Mouse (Mus musculus) heart, postnatal 0 days (tissue): ENCODE measurements around the gene Bbs9.

Source experiments
- CTCF ChIP-seq: IDR thresholded peaks from 2 replicates; pipeline ENCODE4 v1.5.1; 2016; ENCODE audit warnings: antibody characterized with exemption, control low read depth, low read depth
- EP300 ChIP-seq: IDR thresholded peaks from 2 replicates; pipeline ENCODE4 v1.6.1; 2016; ENCODE audit warnings: antibody characterized with exemption, low read depth

DNA sequence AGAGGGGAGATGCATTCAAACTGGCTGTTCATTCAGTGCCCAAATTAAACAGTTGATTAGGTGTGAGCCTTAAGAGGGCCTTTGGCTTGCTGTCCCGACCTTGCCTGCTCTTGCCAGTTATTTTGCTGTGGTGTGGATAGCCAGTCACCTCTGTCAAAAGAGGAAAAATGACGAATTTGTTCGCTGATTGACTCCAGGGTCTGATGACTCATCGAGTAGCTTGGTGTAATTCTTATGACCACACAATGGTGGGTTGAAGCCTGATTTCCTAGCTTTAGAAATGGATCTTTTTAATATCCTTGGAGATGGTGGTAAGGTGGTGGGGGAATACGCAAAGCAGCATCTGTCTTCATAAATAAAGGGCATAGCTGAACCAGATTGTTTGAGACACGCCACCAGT lies 304.1 kb downstream of the Bbs9 start:
- TF ChIP-seq EP300 (no peak), CTCF (no peak)
